In the genomic region with DNA sequence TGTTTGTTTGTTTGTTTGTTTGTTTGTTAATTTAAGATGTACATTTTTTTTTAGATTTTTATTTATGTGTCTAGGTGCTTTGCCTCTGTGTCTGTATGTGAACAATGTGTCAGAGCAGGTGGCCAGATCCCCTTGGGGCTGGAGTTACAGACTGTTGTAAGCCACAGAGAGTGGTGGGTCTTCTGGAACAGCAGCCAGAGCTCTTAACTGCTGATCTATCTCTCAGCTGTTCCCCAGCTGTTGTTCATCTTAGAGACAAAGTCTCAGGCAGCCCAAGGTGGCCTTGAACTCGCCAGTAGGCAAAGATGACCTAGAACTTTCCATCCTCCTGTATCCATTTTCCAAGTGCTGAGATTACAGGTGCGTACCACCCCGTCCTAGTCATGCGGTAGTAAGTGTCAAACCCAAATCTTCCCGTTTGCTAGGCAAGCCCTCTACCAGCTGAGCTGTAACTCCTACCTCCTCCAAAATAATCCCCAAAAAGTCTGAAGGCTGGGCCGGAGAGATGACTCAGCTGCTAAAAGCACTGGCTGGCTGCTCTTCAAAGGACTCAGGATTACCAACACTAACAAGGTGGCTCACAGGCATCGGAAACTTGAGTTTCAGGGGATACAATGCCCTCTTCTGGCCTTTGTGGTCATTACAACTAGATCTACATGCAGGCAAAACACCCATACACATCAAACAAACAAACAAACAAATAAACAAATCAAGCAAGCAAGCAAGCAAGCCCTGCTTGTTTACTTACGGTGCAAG, we compare ENCODE assay signal across 8 mouse cellular contexts. TPM values are rescaled to one million over a fixed set of nuclear protein-coding genes. Genes with fewer than 3 reads are reported as not detected.
DNase-seq lines count a peak whose midpoint lies in the region; ATAC-seq and TF ChIP-seq lines count a peak whose summit lies in the region.

No protein-coding gene starts in this region.

- peaks cover 10% of the 10 kb centered on the region for H3K4me1 ChIP-seq in heart, embryonic 12.5 days (replicated peaks)
- H3K4me1 ChIP-seq in CH12.LX (ENCODE audit: control insufficient read depth in 1 of 2, insufficient read depth in 2 of 2): peaks cover 0 to 5% of the 10 kb centered on the region in 2 experiments; a peak in 2 of 4 replicates
- H3K4me1 ChIP-seq in liver, embryonic 13.5 days (replicated peaks): peaks cover 13% of the 10 kb centered on the region

- H3K79me2 ChIP-seq in CH12.LX (replicated peaks; ENCODE audit: control insufficient read depth, extremely low read depth, insufficient read depth, poor library complexity, severe bottlenecking): no peaks in the 10 kb centered on the region

- dilution Hi-C loops in CH12.LX (cut with MboI; ENCODE audit: extremely low pct_ligation_motif_present, extremely low pct_unique_long_range_greater_than_20kb, low sequenced_read_pairs): no loop called here

- no peak for TF ChIP-seq POLR2A in CH12.LX (IDR thresholded peaks at IDR 0.05; ENCODE audit: low read depth, low read length)

- in situ Hi-C loops in CH12.LX (cut with MboI; ENCODE audit: low pct_ligation_motif_present, low pct_unique_long_range_greater_than_20kb, low sequenced_read_pairs): loop anchor here (5.0 kb wide), 1 partner anchor 47 kb away; no protein-coding TSS in a partner anchor

- no peak for ATAC-seq in heart, embryonic 12.5 days (ENCODE audit: insufficient number of reproducible peaks, low FRiP score)
- peak; percentile 41; the same call in 1 of the 2 replicates for ATAC-seq in liver, embryonic 13.5 days (ENCODE audit: low read depth)

- H3K9ac ChIP-seq in heart, embryonic 12.5 days: no peak overlapping the region
- H3K9ac ChIP-seq in CH12.LX (ENCODE audit: insufficient read depth, low read depth): no peak overlapping the region
- 0 out of 2 replicates have a peak overlapping the region, but pooled peaks have one; percentile 9 for H3K9ac ChIP-seq in liver, embryonic 13.5 days

- TF ChIP-seq EP300 in CH12.LX (IDR thresholded peaks at IDR 0.05; ENCODE audit: low read length): no peak

- no peak overlapping the region for H3K27ac ChIP-seq in heart, embryonic 12.5 days (ENCODE audit: poor library complexity, severe bottlenecking)
- H3K27ac ChIP-seq in CH12.LX (ENCODE audit: insufficient read depth, low read depth): no peak overlapping the region
- H3K27ac ChIP-seq in liver, embryonic 13.5 days: no peak overlapping the region

- WGBS in heart, embryonic 12.5 days: 45% methylated on average over 8 of the region's 8 CpGs
- WGBS in liver, embryonic 13.5 days (ENCODE audit: insufficient replicate concordance): 40% methylated on average over 8 of the region's 8 CpGs

- H3K27me3 ChIP-seq in heart, embryonic 12.5 days (replicated peaks): no peaks in the 10 kb centered on the region
- no peaks in the 10 kb centered on the region for H3K27me3 ChIP-seq in CH12.LX (replicated peaks)
- peaks cover 9% of the 10 kb centered on the region for H3K27me3 ChIP-seq in liver, embryonic 13.5 days

- H3K4me3 ChIP-seq in heart, embryonic 12.5 days: no peak overlapping the region
- no peak overlapping the region for H3K4me3 ChIP-seq in CH12.LX (replicated peaks in 1 of 3; ENCODE audit: low read depth in 2 of 3, low read length in 2 of 3, poor library complexity in 1 of 3)
- H3K4me3 ChIP-seq in liver, embryonic 13.5 days (replicated peaks): no peak overlapping the region

- H3K4me2 ChIP-seq in heart, embryonic 12.5 days: no peak overlapping the region
- peak overlapping the region; percentile 74 for H3K4me2 ChIP-seq in CH12.LX (ENCODE audit: insufficient read depth, low read depth, poor library complexity, severe bottlenecking)
- H3K4me2 ChIP-seq in liver, embryonic 13.5 days: no peak overlapping the region

- TF ChIP-seq RAD21 in CH12.LX (IDR thresholded peaks at IDR 0.05; ENCODE audit: low read depth, low read length): peak; percentile 90

- TF ChIP-seq CTCF in CH12.LX (conservative IDR thresholded peaks at IDR 0.05 in 1 of 2, IDR thresholded peaks at IDR 0.05 in 1 of 2; ENCODE audit: low read depth in 2 of 2, low read length in 2 of 2): peak; percentile 53 to 92

- DNase-seq in heart, adult 18-20 months: peak; percentile 71 to 83
- DNase-seq in CH12.LX (ENCODE audit: extremely low read depth): peak; percentile 82
- peak; percentile 59 for DNase-seq in c-Kit-negative CD71-positive TER-119-positive erythroid progenitor cells, embryonic 14.5 days (ENCODE audit: low read depth, low spot score)
- peak; percentile 66 for DNase-seq in fibroblast of lung, adult 2 months (ENCODE audit: low read depth)
- DNase-seq in kidney, postnatal 10 days: peak; percentile 76
- peak; percentile 45 for DNase-seq in liver, embryonic 13.5 days
- DNase-seq in right cerebral cortex, postnatal 14 days: peak; percentile 52

- no peaks in the 10 kb centered on the region for H3K36me3 ChIP-seq in heart, embryonic 12.5 days
- H3K36me3 ChIP-seq in CH12.LX (replicated peaks in 1 of 2; ENCODE audit: control insufficient read depth in 1 of 2, insufficient read depth in 1 of 2, low read length in 1 of 2): no peaks in the 10 kb centered on the region
- no peaks in the 10 kb centered on the region for H3K36me3 ChIP-seq in liver, embryonic 13.5 days

- H3K9me3 ChIP-seq in heart, embryonic 12.5 days (replicated peaks): no peaks in the 10 kb centered on the region
- no peaks in the 10 kb centered on the region for H3K9me3 ChIP-seq in CH12.LX (replicated peaks; ENCODE audit: low read length)
- H3K9me3 ChIP-seq in liver, embryonic 13.5 days (replicated peaks): no peaks in the 10 kb centered on the region

TF ChIP-seq in CH12.LX, 34 proteins besides CTCF, POLR2A, EP300 and RAD21:
- TF ChIP-seq JUN (IDR thresholded peaks at IDR 0.05; ENCODE audit: insufficient read depth, low read depth, low read length) (peak; percentile 25; the same call in 1 of the 2 replicates), MEF2A (IDR thresholded peaks at IDR 0.05; ENCODE audit: borderline replicate concordance, low read depth, low read length) (peak; percentile 59; the same call in 1 of the 2 replicates), RCOR1 (conservative IDR thresholded peaks at IDR 0.05; ENCODE audit: low read depth, low read length) (no peak), IRF4 (IDR thresholded peaks at IDR 0.05; ENCODE audit: low read depth, low read length) (peak; percentile 50; the same call in 1 of the 2 replicates), JUND (conservative IDR thresholded peaks at IDR 0.05; ENCODE audit: low read depth, low read length) (peak; percentile 49; the same call in 1 of the 2 replicates), ZC3H11A (IDR thresholded peaks at IDR 0.05; ENCODE audit: low read depth, low read length) (peak; percentile 78), TCF12 (IDR thresholded peaks at IDR 0.05; ENCODE audit: low read depth, low read length) (0 out of 2 replicates have a peak, but pooled peaks have one; percentile 17), UBTF (IDR thresholded peaks at IDR 0.05; ENCODE audit: low read depth, low read length) (no peak), GABPA (IDR thresholded peaks at IDR 0.05; ENCODE audit: insufficient replicate concordance, low read depth, low read length) (no peak), MYC (IDR thresholded peaks at IDR 0.05; ENCODE audit: low read depth, low read length) (peak; percentile 59; the same call in 1 of the 2 replicates), USF2 (conservative IDR thresholded peaks at IDR 0.05; ENCODE audit: low read depth, low read length) (no peak), SMC3 (IDR thresholded peaks at IDR 0.05; ENCODE audit: low read depth, low read length) (peak; percentile 86), ELF1 (IDR thresholded peaks at IDR 0.05; ENCODE audit: low read depth, low read length) (peak; percentile 38; the same call in 1 of the 2 replicates), KAT2A (IDR thresholded peaks at IDR 0.05; ENCODE audit: insufficient replicate concordance, low read length) (no peak), ETS1 (conservative IDR thresholded peaks at IDR 0.05; ENCODE audit: low read depth, low read length) (no peak), TBP (conservative IDR thresholded peaks at IDR 0.05; ENCODE audit: low read depth, low read length) (no peak)

RNA-seq across cellular contexts. Expression of a gene that starts 8.2 kb away (rescaled TPM):
- total RNA-seq in heart, adult 18-20 months (2021): 10 to 100 TPM; 40.5 to 45.5 TPM
- polyA plus RNA-seq in heart, embryonic 12.5 days (2016; fragmentation: Nextera tagmentation; extraction: Ambion mirVana): 69.6 and 71.8 TPM in 2 replicates
- 10.3 and 10.5 TPM in 2 replicates for total RNA-seq in CH12.LX (2012; rRNA removed)
- total RNA-seq in CH12.LX (2014; rRNA removed): 6.9 and 8.0 TPM in 2 replicates
- 30.7 and 36.2 TPM in 2 replicates for polyA plus RNA-seq in CH12.LX (2012; ENCODE audit: insufficient read length, low read depth)
- 24.2 and 33.2 TPM in 2 replicates for polyA plus RNA-seq in liver, embryonic 13.5 days (2015; fragmentation: Nextera tagmentation; extraction: Ambion mirVana)

RNA-seq across cellular contexts. Expression of a gene that starts 10.7 kb away (rescaled TPM):
- total RNA-seq in heart, adult 18-20 months (2021): 10 to 100 TPM in 1 of 2 experiments, 1 to 10 TPM in 1; 9.8 to 10.1 TPM
- polyA plus RNA-seq in heart, embryonic 12.5 days (2016; fragmentation: Nextera tagmentation; extraction: Ambion mirVana): 33.7 and 35.8 TPM in 2 replicates
- total RNA-seq in CH12.LX (2012; rRNA removed): 157 and 186 TPM in 2 replicates
- total RNA-seq in CH12.LX (2014; rRNA removed): 137 and 139 TPM in 2 replicates
- 224 and 228 TPM in 2 replicates for polyA plus RNA-seq in CH12.LX (2012; ENCODE audit: insufficient read length, low read depth)
- polyA plus RNA-seq in liver, embryonic 13.5 days (2015; fragmentation: Nextera tagmentation; extraction: Ambion mirVana): 53.6 and 59.5 TPM in 2 replicates

RNA-seq across cellular contexts. Expression of a gene that starts 58.5 kb away (rescaled TPM):
- total RNA-seq in heart, adult 18-20 months (2021): 10 to 100 TPM; 40.6 to 45.6 TPM
- polyA plus RNA-seq in heart, embryonic 12.5 days (2016; fragmentation: Nextera tagmentation; extraction: Ambion mirVana): 9.8 and 10.4 TPM in 2 replicates
- total RNA-seq in CH12.LX (2012; rRNA removed) (8.1 and 9.0 TPM in 2 replicates), CH12.LX (2014; rRNA removed) (4.1 and 5.1 TPM in 2 replicates)
- 7.7 and 9.0 TPM in 2 replicates for polyA plus RNA-seq in CH12.LX (2012; ENCODE audit: insufficient read length, low read depth)
- polyA plus RNA-seq in liver, embryonic 13.5 days (2015; fragmentation: Nextera tagmentation; extraction: Ambion mirVana): 7.0 and 8.2 TPM in 2 replicates
